Mouse (Mus musculus) cerebellum, adult 2 months (tissue): Measurements from ENCODE around the gene Sh2b3. TPM values are rescaled to one million over a fixed set of nuclear protein-coding genes. Genes with fewer than 3 reads are reported as not detected.

Experiments
- DNase-seq, 2 experiments: peaks; one replicate each; pipeline ENCODE4 v3.0.0; 2021
- H3K27ac ChIP-seq: fragments of 200-500 bp; 2 replicates; pipeline ENCODE4 v1.5.1; 2012; ENCODE audit warnings: low read length, control low read depth, inconsistent platforms; ENCODE audit not compliant: insufficient read depth
- H3K27me3 ChIP-seq: fragments of 200-500 bp; 2 replicates; pipeline ENCODE4 v1.6.1; 2012; ENCODE audit warnings: inconsistent platforms, mild to moderate bottlenecking, low read length, moderate library complexity; ENCODE audit not compliant: control insufficient read depth, insufficient read depth
- H3K4me1 ChIP-seq: fragments of 200-500 bp; 2 replicates; pipeline ENCODE4 v1.6.1; 2011; ENCODE audit warnings: low read length; ENCODE audit not compliant: control insufficient read depth, insufficient read depth
- H3K4me3 ChIP-seq: fragments of 200-500 bp; replicated peaks from 2 replicates; pipeline ENCODE3; 2011; ENCODE audit warnings: mild to moderate bottlenecking, low read depth, low read length, control low read depth; ENCODE audit not compliant: insufficient read depth
- CTCF ChIP-seq: fragments of 200-500 bp; IDR thresholded peaks from 2 replicates; pipeline ENCODE4 v1.5.1; 2011; ENCODE audit warnings: low read depth, mild to moderate bottlenecking, control low read depth, low read length, moderate library complexity, borderline replicate concordance; ENCODE audit not compliant: insufficient read depth
- POLR2A ChIP-seq: fragments of 200-500 bp; IDR thresholded peaks from 2 replicates; pipeline ENCODE4 v1.6.1; 2011; ENCODE audit warnings: low read length, control low read depth, borderline replicate concordance; ENCODE audit not compliant: insufficient read depth
- WGBS: fragments of 180-500 bp; shearing (Covaris S2); methylation state at CpG from one replicate; pipeline ENCODE4 v1.1.7; 2018; 5-methylcytosine and 5-hydroxymethylcytosine counted together
- polyA plus RNA-seq: library from polyadenylated mRNA; depleted of rRNA; stranded (reverse); fragments of >200 nt; gene quantifications from 2 replicates; pipeline ENCODE4 v1.2.3, GENCODE M21; 2012

The Sh2b3 gene
- polyA plus RNA-seq, 1 experiment, result 30.8 TPM

GRCm38 (mm10) chr5:121870832-121871231 lies 33.4 kb upstream of the Sh2b3 start:
- no peak for TF ChIP-seq POLR2A
- TF ChIP-seq CTCF, result no peak
- Histone ChIP-seq H3K27ac (no peak overlapping the region), H3K4me1 (no peaks in the 10 kb centered on the region), H3K27me3 (no peaks in the 10 kb centered on the region), H3K4me3 (no peak overlapping the region)
- no peak for DNase-seq
- WGBS, result 90% methylated on average over 6 of the region's 6 CpGs

GRCm38 (mm10) chr5:121867963-121868362 lies 30.5 kb upstream of the Sh2b3 start:
- H3K27me3 ChIP-seq, result no peaks in the 10 kb centered on the region
- no peaks in the 10 kb centered on the region for H3K4me1 ChIP-seq
- no peak overlapping the region for H3K4me3 ChIP-seq
- H3K27ac ChIP-seq, result no peak overlapping the region
- no peak for DNase-seq
- 85% methylated on average over 5 of the region's 5 CpGs for WGBS
- TF ChIP-seq CTCF (no peak), POLR2A (no peak)

GRCm38 (mm10) chr5:121864330-121864729 lies 26.9 kb upstream of the Sh2b3 start:
- DNase-seq, result no peak
- no peaks in the 10 kb centered on the region for H3K27me3 ChIP-seq
- no peak overlapping the region for H3K27ac ChIP-seq
- H3K4me1 ChIP-seq, result no peaks in the 10 kb centered on the region
- TF ChIP-seq CTCF, result no peak
- TF ChIP-seq POLR2A, result no peak
- no peak overlapping the region for H3K4me3 ChIP-seq
- 21% methylated on average over 4 of the region's 11 CpGs for WGBS

- 65% methylated on average over 5 of the region's 5 CpGs for WGBS
- Histone ChIP-seq H3K27me3 (no peaks in the 10 kb centered on the region), H3K4me1 (no peaks in the 10 kb centered on the region), H3K27ac (no peak overlapping the region), H3K4me3 (no peak overlapping the region)
- TF ChIP-seq POLR2A (no peak), CTCF (no peak)
- no peak for DNase-seq
These were observed 24.5 kb upstream of the Sh2b3 start for GRCm38 (mm10) chr5:121861964-121862363.

GRCm38 (mm10) chr5:121858427-121858826 lies 21.0 kb upstream of the Sh2b3 start:
- WGBS, result 87% methylated on average over 12 of the region's 12 CpGs
- TF ChIP-seq CTCF (no peak), POLR2A (no peak)
- Histone ChIP-seq H3K27me3 (no peaks in the 10 kb centered on the region), H3K4me3 (no peak overlapping the region), H3K4me1 (peaks cover 12% of the 10 kb centered on the region), H3K27ac (no peak overlapping the region)
- DNase-seq, result no peak

- Histone ChIP-seq H3K4me3 (no peak overlapping the region), H3K4me1 (peaks cover 17% of the 10 kb centered on the region), H3K27ac (no peak overlapping the region), H3K27me3 (no peaks in the 10 kb centered on the region)
- WGBS, result 84% methylated on average over 11 of the region's 11 CpGs
- no peak for DNase-seq
- no peak for TF ChIP-seq POLR2A
- no peak for TF ChIP-seq CTCF
These were observed 19.3 kb upstream of the Sh2b3 start for GRCm38 (mm10) chr5:121856740-121857139.

- no peak for DNase-seq
- peaks cover 36% of the 10 kb centered on the region for H3K4me1 ChIP-seq
- 21% methylated on average over 10 of the region's 10 CpGs for WGBS
- H3K27ac ChIP-seq, result no peak overlapping the region
- H3K4me3 ChIP-seq, result no peak overlapping the region
- no peaks in the 10 kb centered on the region for H3K27me3 ChIP-seq
- TF ChIP-seq POLR2A (no peak), CTCF (no peak)
These were observed 17.3 kb upstream of the Sh2b3 start for GRCm38 (mm10) chr5:121854768-121855167.

- H3K4me1 ChIP-seq, result peaks cover 38% of the 10 kb centered on the region
- no peaks in the 10 kb centered on the region for H3K27me3 ChIP-seq
- TF ChIP-seq POLR2A (no peak), CTCF (no peak)
- no peak overlapping the region; the same call in 1 of the 2 replicates for H3K27ac ChIP-seq
- WGBS, result 47% methylated on average over 9 of the region's 9 CpGs
- DNase-seq, result peak in 1 of 2 experiments; percentile 49
- H3K4me3 ChIP-seq, result no peak overlapping the region
These were observed 16.1 kb upstream of the Sh2b3 start for GRCm38 (mm10) chr5:121853368-121854051.
